Mouse (Mus musculus): Measurements from ENCODE around the gene Cbln3.
A peak's percentile ranks its signal among the peaks of the same experiment; 100 is the strongest.

Gene Cbln3

GRCm38 (mm10) chr14:55879623-55880022 is 4.6 kb downstream of the Cbln3 start:
- peak; percentile 69 to 82 for DNase-seq (ENCODE audit: low spot score in 2 of 2)

- DNase-seq (ENCODE audit: low spot score in 2 of 2): no peak
These were observed 5.8 kb downstream of the Cbln3 start for GRCm38 (mm10) chr14:55878316-55878940.

GRCm38 (mm10) chr14:55877469-55878315 is 6.5 kb downstream of the Cbln3 start:
- no peak for DNase-seq (ENCODE audit: low spot score in 2 of 2)

- DNase-seq (ENCODE audit: low spot score in 2 of 2): peak; percentile 70 to 84
These were observed 10.2 kb downstream of the Cbln3 start for GRCm38 (mm10) chr14:55873714-55874683.

- no peak for DNase-seq (ENCODE audit: low spot score in 2 of 2)
These were observed 10.9 kb downstream of the Cbln3 start for GRCm38 (mm10) chr14:55873242-55873713.

- DNase-seq (ENCODE audit: low spot score in 2 of 2): no peak
These were observed 11.6 kb downstream of the Cbln3 start for GRCm38 (mm10) chr14:55872551-55872950.

GRCm38 (mm10) chr14:55872039-55872438 is 12.2 kb downstream of the Cbln3 start:
- no peak for DNase-seq (ENCODE audit: low spot score in 2 of 2)

GRCm38 (mm10) chr14:55869538-55869937 is 14.7 kb downstream of the Cbln3 start:
- no peak for DNase-seq (ENCODE audit: low spot score in 2 of 2)

- no peak for DNase-seq (ENCODE audit: low spot score in 2 of 2)
These were observed 15.8 kb downstream of the Cbln3 start for GRCm38 (mm10) chr14:55868230-55869026.

- DNase-seq (ENCODE audit: low spot score in 2 of 2): no peak
These were observed 17.2 kb downstream of the Cbln3 start for GRCm38 (mm10) chr14:55866962-55867361.

GRCm38 (mm10) chr14:55863773-55864172 is 20.4 kb downstream of the Cbln3 start:
- DNase-seq (ENCODE audit: low spot score in 2 of 2): peak; percentile 65 to 83

GRCm38 (mm10) chr14:55862970-55863369 is 21.2 kb downstream of the Cbln3 start:
- no peak for DNase-seq (ENCODE audit: low spot score in 2 of 2)

- no peak for DNase-seq (ENCODE audit: low spot score in 2 of 2)
These were observed 22.0 kb downstream of the Cbln3 start for GRCm38 (mm10) chr14:55862186-55862585.

GRCm38 (mm10) chr14:55857588-55857987 is 26.6 kb downstream of the Cbln3 start:
- no peak for DNase-seq (ENCODE audit: low spot score in 2 of 2)

GRCm38 (mm10) chr14:55855101-55855561 is 29.1 kb downstream of the Cbln3 start:
- peak; percentile 53 to 59 for DNase-seq (ENCODE audit: low spot score in 2 of 2)

GRCm38 (mm10) chr14:55854406-55855100 is 29.6 kb downstream of the Cbln3 start:
- no peak for DNase-seq (ENCODE audit: low spot score in 2 of 2)

- DNase-seq (ENCODE audit: low spot score in 2 of 2): peak; percentile 84
These were observed 30.4 kb downstream of the Cbln3 start, which contains the start of gene Nynrin for GRCm38 (mm10) chr14:55853621-55854285. Nynrin (plus strand) TSS chr14:55854010.

GRCm38 (mm10) chr14:55852646-55853551 is 31.3 kb downstream of the Cbln3 start:
- no peak for DNase-seq (ENCODE audit: low spot score in 2 of 2)

Data from urinary bladder, postnatal 4 days (tissue).